Mouse (Mus musculus): ENCODE data around the gene Qpct.

DNA sequence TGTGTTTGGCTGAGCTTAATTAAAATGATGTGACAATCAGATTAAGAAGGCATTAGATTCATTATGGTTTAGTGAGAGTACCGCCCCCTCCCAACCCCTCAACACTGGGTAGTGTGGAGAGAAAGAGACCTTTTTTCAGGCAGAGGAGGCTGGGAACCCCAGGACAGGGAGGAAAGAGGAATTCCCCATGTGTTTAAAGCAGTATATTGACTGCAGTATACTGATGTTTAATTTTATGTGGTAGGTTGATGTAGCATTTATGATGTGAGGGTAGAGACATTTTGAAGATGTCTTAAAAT, 26.1 kb downstream of the Qpct start:
- TF ChIP-seq CTCF (IDR thresholded peaks at IDR 0.05; ENCODE audit: borderline replicate concordance, control insufficient read depth, extremely low read depth, insufficient read depth, low read length, poor library complexity) (no peak), POLR2A (IDR thresholded peaks at IDR 0.05; ENCODE audit: control insufficient read depth, extremely low read depth, insufficient read depth, low read length, poor library complexity) (no peak)

All from thymus, adult 2 months (tissue).